Mouse (Mus musculus) mesoderm, embryonic 11.5 days (tissue): ENCODE data around the gene Mapk12.
A peak's percentile ranks its signal among the peaks of the same experiment; 100 is the strongest.

Experiments
- DNase-seq: peaks from one replicate; pipeline ENCODE4 v3.0.0-alpha.2; 2012; ENCODE audit warnings: low read depth, low spot score

The Mapk12 gene

GRCm38 (mm10) chr15:89098616-89099015, 41.9 kb downstream of the Mapk12 start:
- DNase-seq: no peak

DNA sequence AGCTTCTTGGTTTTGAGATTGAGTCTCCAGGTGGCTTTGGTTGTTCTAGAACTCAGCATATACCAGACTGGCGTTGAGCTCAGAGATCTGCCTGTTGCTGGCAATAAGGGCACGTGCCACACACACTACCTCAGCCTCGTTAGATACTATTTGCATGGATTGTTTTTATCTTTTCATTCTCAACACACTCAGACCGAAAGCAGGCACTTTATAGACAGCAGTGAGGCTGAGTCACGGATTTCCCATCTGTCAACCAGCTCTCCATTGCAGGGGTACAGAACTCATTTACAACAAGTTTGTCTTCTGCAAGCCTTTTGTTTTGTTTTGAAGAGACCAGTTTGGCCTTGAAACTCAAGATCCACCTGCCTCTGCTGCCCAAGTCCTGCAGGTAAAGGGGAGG, 43.1 kb downstream of the Mapk12 start:
- no peak for DNase-seq

- DNase-seq: no peak
These were observed 48.3 kb downstream of the Mapk12 start for GRCm38 (mm10) chr15:89092181-89092580.

- no peak for DNase-seq
These were observed 49.8 kb downstream of the Mapk12 start for GRCm38 (mm10) chr15:89090662-89091061.

DNA sequence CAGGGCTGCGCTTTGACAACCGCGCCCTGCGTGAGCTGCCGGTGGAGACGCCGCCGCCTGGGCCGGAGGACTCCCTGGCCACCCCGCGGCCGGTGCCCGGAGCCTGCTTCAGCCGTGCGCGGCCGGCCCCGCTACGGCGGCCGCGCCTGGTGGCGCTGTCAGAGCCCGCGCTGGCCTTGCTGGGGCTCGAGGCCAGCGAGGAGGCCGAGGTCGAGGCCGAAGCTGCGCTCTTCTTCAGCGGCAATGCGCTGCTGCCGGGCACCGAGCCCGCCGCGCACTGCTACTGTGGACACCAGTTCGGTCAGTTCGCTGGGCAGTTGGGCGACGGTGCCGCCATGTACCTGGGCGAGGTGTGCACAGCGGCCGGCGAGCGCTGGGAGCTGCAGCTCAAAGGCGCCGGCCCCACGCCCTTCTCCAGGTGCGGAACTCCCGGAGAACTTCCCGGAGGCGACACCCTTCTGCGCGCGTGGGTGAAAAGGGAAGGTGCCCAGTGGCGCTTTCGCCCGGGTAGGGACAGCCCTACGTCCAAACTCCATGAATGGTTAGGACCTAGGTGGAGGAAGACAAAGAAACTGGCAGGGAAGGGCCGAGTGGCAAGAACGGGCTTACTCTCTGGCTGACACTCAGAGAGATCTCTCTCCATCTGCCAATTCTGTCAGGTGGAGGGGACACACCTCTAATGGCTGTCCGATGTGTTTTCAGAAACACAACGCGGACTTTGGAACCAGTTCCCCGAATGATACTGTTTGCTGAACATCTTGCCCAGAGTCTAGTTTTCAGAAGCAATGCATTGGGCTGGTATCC, 51.1 kb downstream of the Mapk12 start:
- DNase-seq: no peak

GRCm38 (mm10) chr15:89088607-89089247, 51.8 kb downstream of the Mapk12 start, which contains the start of gene Selenoo:
Gene Selenoo (plus strand): TSS chr15:89089084.
- DNase-seq: peak; percentile 92

DNA sequence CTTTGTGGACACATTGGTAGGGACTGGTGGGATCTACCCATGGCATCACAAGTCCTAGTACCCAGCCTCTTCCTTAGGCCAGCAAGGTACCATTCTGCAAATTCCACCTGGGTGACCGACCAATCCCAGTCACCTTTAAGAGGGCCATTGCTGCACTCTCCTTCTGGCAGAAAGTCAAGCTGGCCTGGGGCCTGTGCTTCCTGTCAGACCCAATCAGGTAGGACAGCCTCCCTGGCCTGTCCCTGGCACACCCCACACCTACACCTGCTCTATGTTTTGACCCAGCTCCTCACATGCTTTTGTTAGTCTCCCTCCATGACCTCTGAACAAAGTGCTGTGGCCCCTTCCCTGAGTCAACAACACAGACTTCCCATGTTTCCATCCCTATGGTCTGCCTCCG, 55.7 kb downstream of the Mapk12 start:
- no peak for DNase-seq

DNA sequence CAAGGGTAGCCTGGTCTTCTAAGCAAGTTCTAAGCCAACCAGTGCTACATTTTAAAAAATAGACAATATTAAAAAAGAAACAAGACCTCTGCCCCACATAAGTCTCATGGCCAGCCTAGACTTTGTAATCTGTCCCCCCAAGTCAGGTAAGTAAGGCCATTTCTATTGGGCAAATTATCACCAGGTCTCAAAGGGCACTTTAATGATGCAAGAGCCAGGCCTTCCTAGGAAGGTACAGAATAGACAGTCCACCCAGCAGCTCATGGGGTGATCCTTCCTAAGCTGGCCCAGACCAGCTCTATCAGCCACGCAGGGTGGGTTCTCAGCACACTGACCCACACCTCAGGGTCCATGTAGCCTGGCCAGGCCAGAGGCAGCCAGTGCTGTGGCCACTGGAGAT, 56.6 kb downstream of the Mapk12 start:
- DNase-seq: no peak
